Mouse (Mus musculus) liver, postnatal 0 days (tissue): Measurements from ENCODE around the gene Rrnad1.

Experiments used
- CTCF ChIP-seq: sonication (generic); IDR thresholded peaks from 2 replicates; pipeline ENCODE4 v1.5.1; 2016; ENCODE audit warnings: antibody characterized with exemption, low read depth
- EP300 ChIP-seq: IDR thresholded peaks from 2 replicates; pipeline ENCODE4 v1.6.1; 2016; ENCODE audit warnings: antibody characterized with exemption, low read depth, mild to moderate bottlenecking

- TF ChIP-seq EP300 (no peak), CTCF (no peak)
Observed at GRCm38 (mm10) chr3:87924996-87925395, 5.5 kb downstream of the Rrnad1 start.
